Mouse (Mus musculus) adrenal gland, postnatal 10 days (tissue): Measurements from ENCODE around the gene Ccdc141. TPM values are rescaled to one million over a fixed set of nuclear protein-coding genes. Genes with fewer than 3 reads are reported as not detected.

Experiments
- DNase-seq: peaks from one replicate; pipeline ENCODE4 v3.0.0; 2021; ENCODE audit warnings: mixed read lengths
- long read RNA-seq, 2 experiments: library from polyadenylated mRNA; stranded (forward); transcript quantifications; one replicate each; pipeline ENCODE4 v2.0.0; 2021
- total RNA-seq, 2 experiments: library from RNA; stranded (reverse); gene quantifications; 2 replicates each; pipeline ENCODE4 v1.2.3; 2021

Gene Ccdc141
- 10 to 100 TPM; 12.4 to 13.1 TPM for total RNA-seq
- long read RNA-seq, experiment 1, partial matches to known transcripts = 1 of 1 reads
- long read RNA-seq, experiment 1, other reads (novel, unspliced or antisense) = 0 of 1 reads
- long read RNA-seq, experiment 2, partial matches to known transcripts = 1 of 3 reads
- long read RNA-seq, experiment 2, other reads (novel, unspliced or antisense) = 2 of 3 reads

- DNase-seq = no peak
Measured at GRCm38 (mm10) chr2:77170633-77171105, at the start of gene Ccdc141. Ccdc141 (minus strand) TSS chr2:77170636.

- no peak for DNase-seq
Measured at GRCm38 (mm10) chr2:77212885-77213284, 42.4 kb upstream of the Ccdc141 start.

GRCm38 (mm10) chr2:77206951-77207350, 36.5 kb upstream of the Ccdc141 start:
- DNase-seq = no peak

- DNase-seq = no peak
Measured at GRCm38 (mm10) chr2:77203916-77204315, 33.5 kb upstream of the Ccdc141 start.

GRCm38 (mm10) chr2:77201900-77202299, 31.5 kb upstream of the Ccdc141 start:
- DNase-seq = no peak

- DNase-seq = peak; percentile 24
Measured at GRCm38 (mm10) chr2:77200958-77201614, 30.6 kb upstream of the Ccdc141 start.

- DNase-seq = no peak
Measured at GRCm38 (mm10) chr2:77200379-77200778, 29.9 kb upstream of the Ccdc141 start.

- no peak for DNase-seq
Measured at GRCm38 (mm10) chr2:77198246-77198645, 27.8 kb upstream of the Ccdc141 start.

- no peak for DNase-seq
Measured at GRCm38 (mm10) chr2:77196819-77197218, 26.4 kb upstream of the Ccdc141 start.

- peak; percentile 24 for DNase-seq
Measured at GRCm38 (mm10) chr2:77195056-77195455, 24.6 kb upstream of the Ccdc141 start.

- DNase-seq = no peak
Measured at GRCm38 (mm10) chr2:77191811-77192210, 21.4 kb upstream of the Ccdc141 start.

GRCm38 (mm10) chr2:77190891-77191290, 20.5 kb upstream of the Ccdc141 start:
- DNase-seq = no peak

- no peak for DNase-seq
Measured at GRCm38 (mm10) chr2:77190301-77190700, 19.9 kb upstream of the Ccdc141 start.

- DNase-seq = no peak
Measured at GRCm38 (mm10) chr2:77189671-77190070, 19.2 kb upstream of the Ccdc141 start.

- DNase-seq = no peak
Measured at GRCm38 (mm10) chr2:77187501-77187900, 17.1 kb upstream of the Ccdc141 start.

- DNase-seq = no peak
Measured at GRCm38 (mm10) chr2:77186912-77187311, 16.5 kb upstream of the Ccdc141 start.

GRCm38 (mm10) chr2:77184049-77184571, 13.7 kb upstream of the Ccdc141 start:
- peak; percentile 27 for DNase-seq

GRCm38 (mm10) chr2:77183646-77184045, 13.2 kb upstream of the Ccdc141 start:
- no peak for DNase-seq

GRCm38 (mm10) chr2:77182996-77183380, 12.6 kb upstream of the Ccdc141 start:
- no peak for DNase-seq

GRCm38 (mm10) chr2:77182271-77182995, 12.0 kb upstream of the Ccdc141 start:
- DNase-seq = no peak

GRCm38 (mm10) chr2:77177472-77177871, 7.0 kb upstream of the Ccdc141 start:
- no peak for DNase-seq

- no peak for DNase-seq
Measured at GRCm38 (mm10) chr2:77176413-77176812, 6.0 kb upstream of the Ccdc141 start.

- no peak for DNase-seq
Measured at GRCm38 (mm10) chr2:77175411-77175810, 5.0 kb upstream of the Ccdc141 start.
